Comparison of ENCODE assay signal across 19 mouse cellular contexts in genomic region chr6:126334258-126334657, GRCm38 (mm10).
DNase-seq lines count a peak whose midpoint lies in the region; ATAC-seq lines count a peak whose summit lies in the region.
"Had no signal": no experiment of that assay in that cellular context is flagged by ENCODE, and none has a peak within 500 bp of the region (broad histone marks: within the 10 kb centered on the region; RNA-seq: fewer than 3 reads in every experiment).

No protein-coding gene starts in this region.

- no peaks in the 10 kb centered on the region for H3K4me1 ChIP-seq in midbrain, embryonic 14.5 days (ENCODE audit: control insufficient read depth, insufficient read depth, low read length)
- H3K4me1 ChIP-seq: embryonic facial prominence, embryonic 15.5 days; heart, embryonic 15.5 days; limb, embryonic 15.5 days; midbrain, embryonic 15.5 days; stomach, embryonic 15.5 days had no signal

- H3K9ac ChIP-seq in midbrain, embryonic 14.5 days (replicated peaks; ENCODE audit: low read length), result no peak overlapping the region
- H3K9ac ChIP-seq: embryonic facial prominence, embryonic 15.5 days; heart, embryonic 15.5 days; limb, embryonic 15.5 days; liver, postnatal 0 days; midbrain, embryonic 15.5 days; stomach, embryonic 15.5 days had no signal

- ATAC-seq in midbrain, embryonic 14.5 days (ENCODE audit: low FRiP score, low TSS enrichment), result no peak
- ATAC-seq: inflammation-experienced regulatory T-cells, adult 6 months; liver, postnatal 0 days; midbrain, embryonic 15.5 days had no signal

- H3K27me3 ChIP-seq in midbrain, embryonic 14.5 days (ENCODE audit: control insufficient read depth, insufficient read depth, low read length), result no peaks in the 10 kb centered on the region
- H3K27me3 ChIP-seq: embryonic facial prominence, embryonic 15.5 days; heart, embryonic 15.5 days; limb, embryonic 15.5 days; midbrain, embryonic 15.5 days; stomach, embryonic 15.5 days had no signal

- WGBS in midbrain, embryonic 14.5 days, result 79% methylated on average over 8 of the region's 8 CpGs

- peak; percentile 20 for DNase-seq in layer of hippocampus, adult 11-12 months (ENCODE audit: low spot score)
- no peak for DNase-seq in layer of hippocampus, postnatal 10 days (ENCODE audit: low spot score in 2 of 2)
- DNase-seq in frontal cortex, adult 2 months (ENCODE audit: extremely low spot score in 1 of 2, low spot score in 1 of 2), result peak; percentile 58 to 72
- DNase-seq in left cerebral cortex, postnatal 14 days (ENCODE audit: low spot score in 2 of 2), result peak; percentile 55 to 67
- DNase-seq in right cerebral cortex, postnatal 4 days, result peak; percentile 6
- DNase-seq in heart, adult 9 months (ENCODE audit: low spot score in 2 of 2), result no peak
- DNase-seq in midbrain, embryonic 14.5 days, result no peak
- DNase-seq: cerebellum, adult 8-10 months; heart, adult 11 months; kidney, adult 9 months; liver, postnatal 0 days; lung, postnatal 36 days; thymus, postnatal 14 days had no signal

- no peaks in the 10 kb centered on the region for H3K36me3 ChIP-seq in midbrain, embryonic 14.5 days (ENCODE audit: control insufficient read depth, insufficient read depth, low read length)
- H3K36me3 ChIP-seq: embryonic facial prominence, embryonic 15.5 days; heart, embryonic 15.5 days; limb, embryonic 15.5 days; midbrain, embryonic 15.5 days; stomach, embryonic 15.5 days had no signal

- no peak overlapping the region for H3K4me3 ChIP-seq in midbrain, embryonic 14.5 days (replicated peaks; ENCODE audit: low read depth, low read length)
- H3K4me3 ChIP-seq: embryonic facial prominence, embryonic 15.5 days; heart, embryonic 15.5 days; limb, embryonic 15.5 days; midbrain, embryonic 15.5 days; stomach, embryonic 15.5 days had no signal

- no peak overlapping the region for H3K27ac ChIP-seq in midbrain, embryonic 14.5 days (replicated peaks; ENCODE audit: low read depth, low read length)
- H3K27ac ChIP-seq: embryonic facial prominence, embryonic 15.5 days; heart, embryonic 15.5 days; limb, embryonic 15.5 days; midbrain, embryonic 15.5 days; stomach, embryonic 15.5 days had no signal

- H3K9me3 ChIP-seq in midbrain, embryonic 14.5 days (ENCODE audit: control insufficient read depth, low read length), result no peaks in the 10 kb centered on the region
- H3K9me3 ChIP-seq: embryonic facial prominence, embryonic 15.5 days; heart, embryonic 15.5 days; limb, embryonic 15.5 days; midbrain, embryonic 15.5 days; stomach, embryonic 15.5 days had no signal

- H3K4me2 ChIP-seq in midbrain, embryonic 14.5 days (ENCODE audit: low read length), result no peak overlapping the region
- H3K4me2 ChIP-seq: embryonic facial prominence, embryonic 15.5 days; heart, embryonic 15.5 days; limb, embryonic 15.5 days; midbrain, embryonic 15.5 days; stomach, embryonic 15.5 days had no signal

- intact Hi-C loops in left cerebral cortex, postnatal 14 days (cut with DNase I), result no loop called here

Comparison
In these comparisons a context has a peak if more than half of its experiments do, and no peak if none do; other contexts are left out.
1. DNase-seq: peak in layer of hippocampus, adult 11-12 months (single experiment), frontal cortex, adult 2 months (2 of 2), left cerebral cortex, postnatal 14 days (2 of 2) and right cerebral cortex, postnatal 4 days (single experiment); none in layer of hippocampus, postnatal 10 days (0 of 2), heart, adult 9 months (0 of 2) and midbrain, embryonic 14.5 days (single experiment).